Mouse (Mus musculus) C2C12 (cell line): ENCODE measurements around the gene Ep400.

Experiments used
- CTCF ChIP-seq: IDR thresholded peaks from one replicate; pipeline ENCODE4 v1.5.1; 2011; ENCODE audit not compliant: control insufficient read depth, insufficient read depth, insufficient read length
- FOSL1 ChIP-seq: IDR thresholded peaks from one replicate; pipeline ENCODE4 v1.8.0; 2011; ENCODE audit warnings: mild to moderate bottlenecking, low read length; ENCODE audit not compliant: poor library complexity, insufficient read depth, severe bottlenecking
- MAX ChIP-seq: IDR thresholded peaks from one replicate; pipeline ENCODE4 v1.6.1; 2011; ENCODE audit warnings: mild to moderate bottlenecking, control low read depth
- MYOD1 ChIP-seq: IDR thresholded peaks from one replicate; pipeline ENCODE4 v1.6.1; 2011; ENCODE audit warnings: low read depth; ENCODE audit not compliant: control insufficient read depth, insufficient read length
- MYOG ChIP-seq: IDR thresholded peaks from one replicate; pipeline ENCODE4 v1.6.1; 2011; ENCODE audit not compliant: control insufficient read depth, insufficient read length; ENCODE audit errors: extremely low read depth

GRCm38 (mm10) chr5:110797696-110798095 is 27.2 kb upstream of the Ep400 start:
- TF ChIP-seq CTCF = no peak
- TF ChIP-seq MAX = no peak
- no peak for TF ChIP-seq MYOD1
- no peak for TF ChIP-seq MYOG
- TF ChIP-seq FOSL1 = no peak
